Mouse (Mus musculus) lung, postnatal 0 days (tissue): ENCODE data around the gene Sulf2.

Experiments used
- CTCF ChIP-seq: IDR thresholded peaks from 2 replicates; pipeline ENCODE4 v1.5.1; 2016; ENCODE audit warnings: antibody characterized with exemption, mild to moderate bottlenecking
- EP300 ChIP-seq: IDR thresholded peaks from 2 replicates; pipeline ENCODE4 v1.6.1; 2016; ENCODE audit warnings: antibody characterized with exemption, mild to moderate bottlenecking, control low read depth

DNA sequence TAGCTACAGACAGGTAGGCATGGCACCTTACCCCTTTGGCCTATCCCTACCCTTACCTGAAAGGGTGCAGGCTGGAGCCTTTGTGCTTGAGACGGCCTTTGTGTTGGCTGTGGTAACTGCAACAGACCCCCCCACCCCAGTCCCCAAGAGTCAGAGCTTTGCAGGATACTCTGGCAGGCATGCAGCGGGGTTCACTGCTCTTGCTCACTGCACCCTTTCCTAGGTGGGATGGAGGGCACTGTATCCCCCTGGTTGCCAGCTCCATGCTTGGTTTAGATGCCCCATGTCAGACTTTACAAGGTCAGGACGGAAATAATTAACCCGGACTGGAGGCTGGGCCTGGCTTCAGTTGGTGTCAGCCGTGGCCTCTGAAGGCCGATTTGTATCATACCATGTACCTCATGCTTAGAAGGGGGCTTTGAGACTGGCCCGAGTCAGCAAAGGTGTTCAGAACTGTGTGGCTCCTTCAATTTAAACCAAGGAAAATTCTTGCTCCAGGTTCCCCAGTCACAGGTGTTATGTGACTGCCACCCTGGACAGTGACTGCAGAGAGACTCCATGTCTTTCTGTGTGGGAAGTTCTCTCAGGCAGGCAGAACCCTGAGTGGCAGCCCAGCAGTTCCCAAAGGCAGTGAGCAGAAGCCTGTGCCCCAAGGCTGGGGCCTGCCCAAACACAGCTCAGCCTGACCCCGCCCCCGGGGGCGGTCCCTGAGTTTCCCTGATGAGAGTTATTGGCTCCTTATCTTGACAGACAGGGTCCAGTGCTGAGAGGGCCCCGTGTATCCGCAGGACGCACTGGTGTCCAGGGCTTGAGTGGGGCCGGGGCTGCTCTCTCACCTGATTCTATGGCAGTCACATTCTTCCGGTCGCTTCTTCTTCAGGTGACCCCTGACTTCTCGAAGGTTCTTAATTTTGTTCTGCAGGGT, 75.2 kb downstream of the Sulf2 start:
- TF ChIP-seq CTCF, result no peak
- no peak for TF ChIP-seq EP300
